Mouse (Mus musculus): ENCODE results near the gene Tmem200c.

The Tmem200c gene

GRCm38 (mm10) chr17:68826323-68826722 lies at the start of gene Tmem200c:
Tmem200c (plus strand) TSS chr17:68826623.
- no peak for DNase-seq

- no peak for DNase-seq
Observed at GRCm38 (mm10) chr17:68793741-68794140, 32.7 kb upstream of the Tmem200c start.

GRCm38 (mm10) chr17:68836655-68837012 lies 10.2 kb downstream of the Tmem200c start:
- no peak for DNase-seq

- peak; percentile 5 for DNase-seq
Observed at GRCm38 (mm10) chr17:68837013-68837858, 10.8 kb downstream of the Tmem200c start.

- DNase-seq: no peak
Observed at GRCm38 (mm10) chr17:68837859-68838194, 11.4 kb downstream of the Tmem200c start.

GRCm38 (mm10) chr17:68839888-68840571 lies 13.6 kb downstream of the Tmem200c start:
- DNase-seq: no peak

GRCm38 (mm10) chr17:68840572-68840939 lies 14.1 kb downstream of the Tmem200c start:
- DNase-seq: no peak

- DNase-seq: peak; percentile 65
Observed at GRCm38 (mm10) chr17:68841097-68841891, 14.9 kb downstream of the Tmem200c start.

GRCm38 (mm10) chr17:68841892-68842252 lies 15.4 kb downstream of the Tmem200c start:
- DNase-seq: no peak

GRCm38 (mm10) chr17:68845931-68846330 lies 19.5 kb downstream of the Tmem200c start:
- no peak for DNase-seq

GRCm38 (mm10) chr17:68848739-68849138 lies 22.3 kb downstream of the Tmem200c start:
- DNase-seq: no peak

GRCm38 (mm10) chr17:68852171-68852966 lies 25.9 kb downstream of the Tmem200c start:
- no peak for DNase-seq

- no peak for DNase-seq
Observed at GRCm38 (mm10) chr17:68864175-68864574, 37.8 kb downstream of the Tmem200c start.

- DNase-seq: no peak
Observed at GRCm38 (mm10) chr17:68868439-68868838, 42.0 kb downstream of the Tmem200c start.

- DNase-seq: no peak
Observed at GRCm38 (mm10) chr17:68874021-68874420, 47.6 kb downstream of the Tmem200c start.

- DNase-seq: no peak
Observed at GRCm38 (mm10) chr17:68875251-68875650, 48.8 kb downstream of the Tmem200c start.

- DNase-seq: no peak
Observed at GRCm38 (mm10) chr17:68875917-68876495, 49.6 kb downstream of the Tmem200c start.

GRCm38 (mm10) chr17:68881725-68882524 lies 55.5 kb downstream of the Tmem200c start:
- peak; percentile 64 for DNase-seq

GRCm38 (mm10) chr17:68883474-68884083 lies 57.2 kb downstream of the Tmem200c start:
- no peak for DNase-seq

GRCm38 (mm10) chr17:68890672-68891071 lies 64.2 kb downstream of the Tmem200c start:
- DNase-seq: no peak

Data from kidney, adult 18-20 months (tissue).